Mouse (Mus musculus) kidney, adult 8-10 months (tissue): Measurements from ENCODE around the gene Tldc2.

Source experiments
- DNase-seq, 2 experiments: peaks; one replicate each; pipeline ENCODE4 v3.0.0; 2022

The Tldc2 gene

DNA sequence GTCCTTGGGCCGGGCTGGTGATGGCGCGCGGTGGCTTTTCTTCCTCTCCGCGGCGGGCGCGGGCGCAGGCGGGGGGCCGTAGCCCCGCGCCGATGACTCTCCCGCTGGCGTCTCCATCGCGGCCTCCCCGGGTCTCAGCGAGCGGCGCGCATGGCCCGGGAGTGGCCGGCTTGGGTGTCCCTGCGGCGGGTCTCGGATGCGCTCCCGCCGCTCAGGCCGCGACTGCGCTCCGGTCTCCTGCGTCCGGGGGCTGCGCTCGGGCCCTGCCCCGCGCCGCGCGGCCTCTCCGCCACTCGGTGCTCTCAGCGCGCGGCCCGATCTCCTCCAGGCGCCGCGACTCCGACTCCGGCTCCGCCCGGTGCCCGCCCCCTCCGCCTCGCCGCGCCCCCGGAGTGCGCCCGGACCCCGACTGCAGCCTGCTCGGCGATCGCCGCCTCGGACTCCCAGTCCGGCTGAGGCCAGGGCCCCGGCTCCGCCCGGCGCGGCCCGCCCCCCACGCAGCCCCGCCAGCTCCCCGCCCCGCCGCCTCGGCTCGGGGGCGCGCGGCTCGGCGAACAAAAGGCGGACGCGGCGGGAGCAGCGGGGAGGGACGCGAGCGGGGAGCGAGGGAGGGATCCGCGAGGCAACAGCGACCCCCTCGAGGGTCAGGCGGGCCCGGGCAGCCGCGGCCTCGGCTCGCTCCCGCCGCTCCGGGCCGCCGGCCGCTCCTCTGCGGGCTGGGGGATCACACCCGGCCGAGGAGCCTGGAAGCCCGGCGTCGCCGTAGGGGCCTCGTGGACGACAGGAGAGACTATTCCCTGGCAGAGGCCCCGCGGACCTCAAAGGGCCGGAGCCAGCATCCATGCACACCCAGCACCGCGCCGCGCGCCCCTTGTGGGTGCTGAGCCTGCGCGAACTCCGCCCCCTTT, 7.8 kb upstream of the Tldc2 start, which contains the start of gene Soga1:
Soga1 (minus strand) TSS at position 462 of the 908 bp plus-strand sequence.
- DNase-seq, result peak; percentile 67 to 71

DNA sequence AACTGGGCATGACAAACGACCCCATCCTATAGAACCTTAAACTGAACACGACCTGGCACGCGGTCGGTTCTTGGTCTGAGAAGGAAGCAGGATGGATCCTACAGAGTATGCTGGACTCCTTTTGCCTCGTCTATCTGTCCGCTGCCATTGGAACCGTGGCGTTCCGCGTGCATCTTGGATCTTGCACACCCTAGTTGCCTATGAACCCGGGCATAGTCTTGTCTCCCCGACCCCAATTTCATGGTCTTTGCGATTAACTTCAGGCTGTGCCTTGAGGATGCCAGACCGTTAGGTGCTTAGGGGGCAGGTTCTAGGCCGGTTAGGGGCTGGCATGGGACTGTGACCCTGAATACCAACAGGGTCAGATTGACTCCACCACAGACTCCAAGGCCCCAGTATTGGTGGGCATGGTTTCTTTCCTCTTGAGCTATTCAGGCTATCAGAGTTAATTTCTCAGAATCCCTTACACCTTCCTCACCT, 7.1 kb upstream of the Tldc2 start:
- DNase-seq, result no peak

DNA sequence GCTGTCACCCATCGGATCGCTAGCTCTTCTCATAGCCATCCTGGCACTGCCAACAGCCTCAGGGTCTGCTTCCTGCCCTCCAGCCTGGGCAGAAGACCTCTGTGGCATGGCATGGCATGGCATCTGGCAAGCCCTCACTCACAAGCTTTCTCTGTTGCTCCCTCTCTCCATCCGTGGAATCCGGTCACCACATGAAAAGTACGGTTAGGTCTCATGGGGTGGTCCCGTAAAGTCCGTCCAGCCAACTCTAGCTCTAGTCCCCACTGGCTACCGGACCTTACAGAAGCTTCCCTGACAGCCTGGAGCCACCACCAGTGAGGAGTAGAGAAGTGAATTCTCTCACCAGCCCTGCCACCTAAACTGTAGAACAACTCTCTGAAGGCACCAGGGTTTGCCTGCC, 5.5 kb upstream of the Tldc2 start:
- no peak for DNase-seq

DNA sequence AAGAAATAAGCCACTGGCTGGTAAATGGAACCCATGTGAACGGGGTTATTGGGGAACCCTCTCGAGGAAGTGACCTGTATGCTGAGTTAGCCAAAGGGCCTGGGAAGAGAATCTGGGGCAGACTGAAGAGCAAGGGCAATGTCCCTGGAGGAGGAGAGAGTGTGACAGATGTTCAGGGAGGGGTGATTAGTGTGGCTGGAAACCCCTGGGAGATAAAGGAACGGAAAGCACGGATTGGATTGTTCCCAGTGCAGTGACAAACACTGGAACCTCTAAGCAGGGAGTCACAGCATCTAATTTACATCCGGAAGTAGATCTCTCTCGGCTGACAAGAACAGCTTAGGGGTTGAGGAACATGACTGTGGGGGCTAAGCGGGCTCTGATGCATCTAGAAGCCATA, 4.9 kb upstream of the Tldc2 start:
- DNase-seq, result no peak

DNA sequence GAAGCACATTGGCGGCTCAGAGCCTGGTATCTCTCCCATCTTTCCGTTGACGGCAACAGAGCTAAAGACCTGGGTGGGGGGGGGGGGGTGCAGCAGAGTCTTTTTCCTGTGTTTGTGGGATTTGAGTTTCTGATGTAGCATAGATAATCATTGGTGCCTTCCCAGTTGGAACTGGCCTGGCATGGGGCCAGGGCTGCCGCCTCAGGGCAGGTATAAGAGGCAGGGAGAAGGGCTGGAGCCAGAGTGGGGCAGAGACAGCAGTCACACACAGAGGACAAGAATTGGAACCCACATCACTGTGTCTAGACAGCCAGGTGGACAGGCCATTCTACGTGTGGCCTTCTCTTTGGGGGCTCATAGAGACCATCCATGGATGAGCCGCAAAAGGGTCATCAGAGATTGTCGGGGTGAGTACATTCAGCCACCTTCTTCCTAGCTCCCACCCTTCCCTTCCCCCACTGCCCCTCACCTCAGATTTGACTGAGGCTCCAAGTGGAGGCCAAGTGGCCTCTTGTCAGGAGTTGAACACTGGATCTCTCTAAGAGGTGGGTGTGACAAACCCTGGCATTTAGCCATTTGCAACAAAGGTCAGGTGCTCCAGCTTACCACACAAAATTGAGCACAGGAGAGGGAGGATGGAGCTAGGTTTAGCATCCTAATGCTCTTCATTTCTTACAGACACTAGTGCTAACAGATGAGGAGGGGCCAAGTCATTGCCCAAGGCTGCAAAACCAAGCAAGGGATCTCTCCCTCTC, 1.8 kb upstream of the Tldc2 start:
- no peak for DNase-seq

DNA sequence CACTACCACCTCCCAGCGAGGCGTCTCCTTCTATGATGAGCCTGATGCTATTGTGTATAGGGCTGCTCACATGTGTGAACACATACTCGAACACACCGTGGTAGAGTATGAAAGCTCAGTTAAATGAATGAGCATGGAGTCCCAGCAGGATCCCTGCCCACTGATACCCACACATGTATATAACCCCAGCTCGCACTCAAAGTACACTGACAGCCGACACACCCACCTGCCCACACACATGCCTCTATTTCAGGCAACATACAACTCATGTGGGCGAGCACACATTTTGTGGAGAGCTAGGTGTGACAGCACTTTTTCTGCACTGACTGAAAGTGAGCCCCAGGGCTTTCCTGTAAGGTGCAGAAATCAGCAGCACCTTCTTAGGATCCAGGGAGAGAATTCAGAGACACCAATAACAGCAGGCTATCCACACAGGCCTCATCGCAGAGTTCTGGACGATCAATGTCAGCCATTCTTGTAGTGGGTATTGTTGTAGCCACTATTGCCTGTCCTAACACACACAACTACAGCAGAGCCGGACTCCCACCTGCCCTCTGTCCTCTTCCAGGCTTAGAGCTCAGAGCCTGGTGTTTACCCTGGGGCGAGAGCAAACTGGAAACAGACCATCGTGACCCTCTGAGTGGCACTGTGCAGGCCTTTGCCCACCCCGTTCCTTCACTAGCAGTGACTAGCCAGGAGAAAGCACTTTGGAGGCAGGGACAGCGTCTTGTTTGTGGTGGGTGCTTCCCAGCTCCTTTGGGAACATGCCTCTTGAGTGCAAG, 872 bp downstream of the Tldc2 start:
- DNase-seq, result no peak

DNA sequence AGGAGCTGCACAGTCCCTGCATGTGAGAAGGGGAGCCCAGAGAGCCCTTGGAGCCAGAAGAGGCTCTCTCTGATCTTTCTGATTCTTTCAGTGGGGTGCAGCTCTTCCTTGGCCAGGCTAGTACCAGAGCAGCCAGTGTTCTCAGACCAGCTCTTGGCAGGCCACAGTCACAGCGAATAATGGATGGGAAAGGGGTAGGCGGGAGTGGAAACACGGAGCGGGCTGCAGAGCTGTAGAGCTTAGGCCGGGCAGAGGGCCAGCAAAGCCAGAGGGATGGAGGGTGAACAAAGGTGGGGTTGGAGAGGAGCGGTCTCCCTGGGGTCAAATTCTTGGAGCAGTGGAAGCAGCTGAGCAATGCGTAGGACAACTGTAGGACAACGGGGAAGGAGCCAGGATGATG, 5.2 kb downstream of the Tldc2 start:
- no peak for DNase-seq

DNA sequence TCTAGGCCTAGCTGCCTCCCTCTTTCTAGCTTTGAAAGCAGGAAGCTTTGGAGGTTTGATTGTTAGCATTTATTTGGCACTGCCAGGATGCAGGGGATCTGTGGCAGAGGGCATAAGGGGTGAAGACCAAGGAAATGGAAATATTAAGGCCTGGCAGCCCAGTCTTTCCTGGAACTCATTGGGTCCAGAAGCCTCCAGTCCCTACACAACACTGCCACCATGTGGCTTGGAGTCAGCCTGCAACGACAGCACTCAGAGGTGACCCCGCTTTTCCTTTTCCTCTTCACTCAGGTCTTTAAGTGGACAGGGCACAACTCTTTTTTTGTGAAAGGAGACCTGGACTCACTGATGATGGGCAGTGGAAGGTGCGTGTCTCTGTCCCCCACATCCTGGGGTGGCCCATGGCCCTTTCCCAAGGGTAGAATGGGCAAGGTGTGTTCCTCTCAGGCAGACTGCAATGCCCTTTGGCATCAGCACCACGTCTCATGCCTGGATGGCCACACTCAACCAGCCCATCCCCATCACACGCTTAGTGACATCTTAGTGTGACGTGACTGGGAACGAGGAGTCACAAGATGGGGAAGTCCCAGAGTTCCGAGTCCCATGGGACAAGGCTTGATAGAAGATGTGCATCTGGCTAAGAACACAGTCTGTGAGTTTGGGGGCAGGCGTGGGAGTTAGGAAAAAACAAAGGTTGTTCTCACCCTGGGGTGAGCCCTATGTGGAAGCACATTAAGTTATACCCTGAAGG, 8.3 kb downstream of the Tldc2 start:
- DNase-seq, result peak; percentile 45 to 70

DNA sequence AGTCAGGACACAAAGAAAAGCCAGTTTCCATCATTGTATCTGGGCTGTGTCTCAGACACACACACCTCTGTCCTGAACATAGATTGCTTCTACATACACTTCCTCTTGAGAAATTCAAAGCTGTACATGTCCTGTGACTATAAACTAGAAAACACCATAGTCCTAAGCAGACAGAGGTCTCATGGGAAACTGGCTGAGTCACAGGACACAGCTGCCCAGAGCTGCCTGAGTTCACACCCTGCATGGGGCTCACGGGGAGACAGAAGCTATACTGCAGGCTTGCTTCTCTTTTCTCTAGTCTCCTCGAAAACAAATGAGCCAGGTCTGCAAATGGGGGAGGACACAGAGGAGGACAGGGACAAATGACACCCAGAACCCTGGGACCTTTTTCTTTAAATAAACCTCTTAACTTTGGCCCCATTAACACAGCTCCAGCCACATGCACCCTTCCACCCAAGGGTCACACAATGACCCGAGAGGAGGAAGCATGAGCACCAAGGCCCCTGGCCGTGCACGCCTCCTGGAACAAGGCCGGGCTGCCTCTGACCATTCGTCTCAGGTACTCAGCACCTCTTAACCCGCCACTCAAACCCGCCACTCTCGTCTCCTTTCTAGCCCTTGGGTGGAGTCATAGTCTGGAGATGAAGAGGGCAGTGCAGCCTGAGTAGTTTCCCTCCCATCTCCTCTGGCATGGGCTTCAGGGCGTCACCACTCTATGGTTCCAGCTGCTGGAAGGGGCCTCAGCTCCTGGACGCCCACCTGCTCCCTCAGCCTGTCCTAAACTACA, 12.9 kb downstream of the Tldc2 start:
- DNase-seq, result no peak

DNA sequence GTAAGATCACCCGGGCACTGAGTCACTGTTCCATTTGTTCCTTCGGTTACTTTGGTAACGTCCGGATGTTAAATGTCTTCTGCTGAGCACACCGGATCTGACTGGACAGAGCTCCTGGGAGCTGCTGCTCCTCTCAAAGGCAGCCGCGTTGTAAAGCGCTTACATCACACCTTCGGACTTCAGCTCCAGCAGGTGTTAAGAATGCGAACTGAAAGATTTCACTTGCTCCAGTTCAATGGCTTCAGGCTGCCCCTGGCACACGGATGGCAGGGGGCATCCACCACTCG, 13.4 kb downstream of the Tldc2 start:
- no peak for DNase-seq

DNA sequence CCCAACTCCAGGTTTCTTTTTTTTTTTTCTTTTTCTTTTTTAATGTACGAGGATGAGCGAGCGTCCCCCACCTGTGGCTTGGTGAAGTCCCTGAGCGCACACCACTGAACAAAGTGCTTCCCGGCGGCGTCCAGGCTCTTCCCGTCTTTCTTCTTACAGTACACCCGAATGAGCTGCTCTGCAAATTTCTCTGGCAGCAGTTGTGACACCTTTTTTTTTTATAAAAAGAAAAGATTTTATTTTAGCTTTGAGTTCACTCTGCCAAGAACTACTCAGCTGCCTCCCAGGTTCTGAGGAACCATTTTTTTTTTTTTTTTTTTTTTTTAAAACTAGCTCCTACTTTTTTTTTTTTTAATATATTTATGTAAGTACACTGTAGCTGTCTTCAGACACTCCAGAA, 14.8 kb downstream of the Tldc2 start:
- DNase-seq, result no peak

DNA sequence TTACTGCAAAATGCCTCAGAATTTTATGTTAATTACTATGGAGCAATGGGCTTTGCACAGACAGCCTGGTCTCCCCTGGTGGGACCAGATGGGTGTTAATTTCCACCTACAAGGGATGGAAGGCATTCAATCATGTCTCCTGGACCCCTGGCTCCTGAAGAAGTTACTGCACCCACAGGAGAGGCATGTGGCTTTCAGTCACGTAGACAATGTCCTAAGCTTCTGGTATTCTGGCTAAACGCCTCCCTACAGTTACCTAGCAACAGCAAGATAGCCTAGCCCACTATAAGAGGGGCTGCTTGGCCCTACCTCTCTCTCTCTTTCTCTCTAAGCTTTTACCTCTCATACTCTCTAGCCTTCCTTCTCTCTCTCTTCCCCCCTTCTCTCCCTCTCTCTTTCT, 15.4 kb downstream of the Tldc2 start:
- DNase-seq, result no peak

DNA sequence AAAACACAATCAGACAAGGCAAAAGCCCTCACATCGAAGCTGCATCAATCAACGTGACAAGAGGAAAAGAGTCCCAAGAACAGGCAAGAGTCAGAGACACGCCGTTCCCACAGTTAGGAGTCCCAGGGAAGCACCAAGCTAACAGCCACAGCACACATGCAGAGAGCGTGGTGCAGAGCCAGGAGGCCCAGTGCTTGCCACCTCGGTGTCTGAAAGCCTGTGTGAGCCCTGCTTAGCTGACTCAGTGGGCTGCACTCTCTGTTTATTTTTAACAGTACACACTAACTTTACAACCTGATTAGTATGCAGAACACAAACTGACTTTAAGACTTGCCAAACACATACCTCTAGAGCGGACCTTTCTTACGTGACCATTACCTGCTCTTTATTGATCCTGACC, 17.6 kb downstream of the Tldc2 start:
- peak in 1 of 2 experiments; percentile 23 for DNase-seq

DNA sequence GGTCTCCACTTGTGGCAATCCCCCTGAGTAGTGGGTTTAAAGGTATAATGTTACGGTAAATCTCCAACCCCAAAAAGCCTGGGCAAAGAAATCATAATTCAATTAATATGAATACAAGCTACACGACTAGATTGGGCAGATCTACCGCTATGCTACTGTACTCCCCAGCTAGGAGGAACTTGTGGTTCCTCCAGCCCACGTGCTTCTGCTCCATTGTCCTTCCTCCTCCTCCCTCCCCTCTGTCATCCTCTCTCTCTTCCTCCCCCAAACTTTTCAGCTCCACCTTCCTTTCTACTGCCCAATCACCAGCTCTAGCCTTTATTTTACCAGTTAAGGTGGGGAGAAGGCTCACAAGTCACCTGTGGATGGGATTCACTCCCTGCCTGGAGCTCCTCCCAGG, 21.4 kb downstream of the Tldc2 start:
- no peak for DNase-seq

DNA sequence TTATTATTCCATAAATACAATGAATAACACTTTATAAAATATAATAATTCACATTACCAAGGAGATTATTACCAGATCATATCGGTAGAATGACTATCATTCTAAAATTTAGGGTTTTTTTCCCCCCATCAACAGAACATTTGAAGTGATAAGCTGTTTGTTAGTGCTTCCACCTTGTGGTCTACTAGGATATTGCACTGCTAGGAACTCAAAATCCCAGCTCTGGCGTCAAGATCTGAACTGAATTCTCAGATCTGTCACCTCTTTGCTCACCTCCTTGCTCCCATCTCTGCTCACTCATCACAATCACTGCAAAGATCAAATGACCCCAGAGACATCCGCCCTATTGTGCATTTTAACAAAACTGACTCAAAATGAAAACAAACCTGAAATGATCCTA, 30.1 kb downstream of the Tldc2 start:
- DNase-seq, result no peak

DNA sequence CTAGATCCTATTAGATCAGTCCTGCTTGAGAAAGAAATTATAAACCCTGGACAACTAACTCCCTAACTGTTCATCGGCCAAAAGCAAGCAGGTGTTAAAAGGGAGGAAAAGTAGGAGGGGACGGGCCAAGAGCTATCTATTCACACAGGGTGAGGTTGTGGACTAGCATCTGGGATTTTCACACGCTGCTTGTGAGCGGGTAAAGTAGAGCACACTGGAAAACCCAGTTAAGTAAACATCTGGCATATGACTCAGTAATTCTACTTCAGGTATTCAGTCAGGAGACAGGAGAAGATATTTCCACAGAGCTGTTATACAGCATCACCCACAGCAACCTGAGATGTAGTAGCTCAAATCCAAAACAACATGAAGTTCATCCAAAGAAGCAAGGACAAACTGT, 31.7 kb downstream of the Tldc2 start:
- no peak for DNase-seq

DNA sequence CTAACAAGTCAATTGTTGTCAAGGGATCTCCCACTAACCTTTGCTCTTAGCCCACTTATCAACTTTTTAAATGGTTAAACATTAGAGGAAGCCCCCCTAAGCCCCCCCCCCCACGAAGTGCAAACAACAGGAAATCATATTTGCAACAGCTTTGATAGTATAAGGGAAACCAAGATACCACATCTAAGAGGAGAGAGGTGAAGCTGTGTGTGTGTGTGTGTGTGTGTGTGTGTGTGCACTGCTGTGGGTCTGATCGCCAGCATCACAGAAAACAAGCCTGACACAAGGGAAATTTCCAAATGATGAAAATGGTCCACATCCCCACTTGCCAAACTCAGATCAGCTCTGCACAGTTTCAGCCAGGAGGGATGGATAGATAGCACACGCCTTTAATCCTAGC, 32.2 kb downstream of the Tldc2 start:
- DNase-seq, result no peak

DNA sequence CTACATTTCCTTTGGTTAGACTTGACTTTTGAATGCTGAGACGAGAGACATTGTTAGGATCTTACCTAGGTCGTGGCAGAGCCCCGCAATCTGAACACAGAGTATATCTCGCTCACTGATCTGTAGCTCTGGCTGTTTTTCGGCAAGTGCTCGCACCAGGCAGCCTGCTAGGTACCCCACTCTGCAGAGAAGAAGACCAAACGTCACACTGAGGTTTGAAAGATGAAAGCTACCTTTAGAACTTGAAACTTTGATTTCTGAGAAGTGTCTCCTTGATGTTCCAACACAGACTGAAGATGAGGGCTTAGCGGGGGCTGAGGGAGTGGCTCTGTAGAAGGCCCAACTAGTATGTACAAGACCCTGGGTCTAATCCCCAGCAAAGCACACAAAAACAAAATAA, 34.9 kb downstream of the Tldc2 start:
- DNase-seq, result no peak

DNA sequence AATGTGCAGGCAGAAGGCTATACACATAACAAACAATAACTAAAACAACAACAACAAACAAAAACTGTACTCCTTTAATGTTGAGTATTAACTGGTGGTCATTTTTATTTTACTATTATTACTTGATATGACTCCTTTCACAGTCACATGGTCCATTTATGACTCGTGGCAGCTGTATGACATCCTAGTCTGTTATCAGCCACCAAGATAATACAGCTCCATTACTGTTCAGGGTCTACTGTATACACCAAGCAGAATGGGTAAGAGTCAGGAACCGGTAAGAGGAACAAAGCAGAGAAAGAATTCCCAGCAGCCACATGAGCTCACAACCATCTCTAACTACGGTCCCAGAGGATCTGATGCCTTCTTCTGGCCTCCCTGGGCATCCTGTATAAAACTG, 38.4 kb downstream of the Tldc2 start:
- DNase-seq, result no peak

DNA sequence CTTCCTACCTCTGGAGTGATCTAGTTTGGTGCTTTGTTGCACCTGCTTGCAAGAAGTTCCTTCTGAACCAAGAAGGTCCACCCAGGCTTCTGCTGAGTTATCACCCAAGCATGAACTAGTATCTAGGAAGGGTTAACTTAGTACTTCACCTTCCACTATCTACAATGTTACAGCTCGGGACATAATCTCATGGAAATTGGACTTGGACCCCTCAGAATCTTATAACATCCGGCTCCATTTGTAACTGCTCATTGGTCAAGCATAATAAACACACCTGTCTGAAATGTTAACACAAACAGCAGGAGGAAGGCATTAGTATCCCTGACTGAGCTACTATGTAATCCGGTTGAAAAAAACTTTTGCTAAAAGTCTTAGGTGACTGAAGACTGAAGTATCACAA, 40.5 kb downstream of the Tldc2 start:
- DNase-seq, result no peak

DNA sequence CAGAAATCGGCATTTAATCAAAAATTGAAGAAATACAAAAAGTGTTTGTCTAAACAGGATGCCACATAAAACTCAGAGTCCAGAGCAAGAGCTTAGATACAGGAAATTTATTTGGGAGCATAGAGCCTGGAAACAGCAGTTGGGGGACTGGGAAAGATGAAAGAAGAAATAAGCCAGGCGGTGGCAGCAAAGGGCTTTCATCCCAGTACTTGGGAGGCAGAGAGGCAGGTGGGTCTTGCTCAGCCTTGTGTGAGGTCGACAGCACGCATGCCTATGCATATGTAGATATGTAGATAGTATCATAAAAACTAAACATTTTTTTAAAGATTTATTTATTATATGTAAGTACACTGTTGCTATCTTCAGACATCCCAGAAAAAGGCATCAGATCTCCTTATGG, 41.2 kb downstream of the Tldc2 start:
- peak in 1 of 2 experiments; percentile 20 for DNase-seq

DNA sequence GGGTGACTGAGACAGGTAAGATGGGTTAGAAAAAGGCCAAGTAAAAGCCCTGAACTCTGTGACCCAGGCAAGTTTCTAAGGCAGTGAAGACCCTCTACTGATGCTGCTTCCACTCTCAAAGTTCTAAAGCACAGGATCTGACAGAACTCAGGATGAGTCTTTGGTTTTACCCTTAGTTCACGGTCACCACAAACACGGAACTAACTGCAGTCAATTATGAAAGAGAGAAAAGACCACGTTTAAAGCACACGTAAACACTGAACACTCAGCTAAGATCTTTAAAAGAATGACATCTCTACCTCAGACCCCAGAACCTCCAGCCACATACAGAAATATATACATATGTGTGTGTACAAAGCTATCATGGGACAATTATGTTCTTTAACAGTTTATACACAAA, 42.2 kb downstream of the Tldc2 start:
- no peak for DNase-seq
